Mouse (Mus musculus): ENCODE data around the gene Ubxn1. TPM values are rescaled to one million over a fixed set of nuclear protein-coding genes. Genes with fewer than 3 reads are reported as not detected.
A peak's percentile ranks its signal among the peaks of the same experiment; 100 is the strongest.

Ubxn1 gene
- polyA plus RNA-seq, 1 experiment from 2014 or later = 195 TPM

DNA sequence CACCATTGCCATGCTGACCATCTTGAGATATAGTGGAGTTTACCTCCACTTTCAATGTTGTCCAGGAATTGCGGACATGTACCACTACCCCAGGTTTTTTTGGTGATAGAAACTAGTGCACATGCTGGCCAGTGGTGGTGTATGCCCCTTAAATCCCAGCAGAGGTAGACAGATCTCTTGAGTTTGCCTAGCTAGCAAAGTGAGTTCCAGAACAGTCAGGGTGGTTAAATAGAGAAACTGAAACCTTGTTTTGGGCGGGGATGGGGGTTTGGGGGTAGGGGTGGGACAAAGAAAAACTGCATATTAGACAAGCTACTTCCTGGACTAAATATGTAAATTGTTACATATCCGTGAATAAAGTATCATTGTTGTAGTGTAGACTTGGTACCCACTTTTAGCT is 47.7 kb downstream of the Ubxn1 start:
- peaks cover 48% of the 10 kb centered on the region for H3K36me3 ChIP-seq
- no peak overlapping the region for H3K4me2 ChIP-seq
- H3K4me1 ChIP-seq = peaks cover 9% of the 10 kb centered on the region
- H3K27ac ChIP-seq = no peak overlapping the region
- H3K27me3 ChIP-seq = no peaks in the 10 kb centered on the region
- H3K4me3 ChIP-seq (replicated peaks) = no peak overlapping the region
- H3K9ac ChIP-seq = no peak overlapping the region
- ATAC-seq (replicated peaks; ENCODE audit: low FRiP score) = no peak
- 91% methylated on average over 3 of the region's 3 CpGs for WGBS
- no peaks in the 10 kb centered on the region for H3K9me3 ChIP-seq (replicated peaks)

DNA sequence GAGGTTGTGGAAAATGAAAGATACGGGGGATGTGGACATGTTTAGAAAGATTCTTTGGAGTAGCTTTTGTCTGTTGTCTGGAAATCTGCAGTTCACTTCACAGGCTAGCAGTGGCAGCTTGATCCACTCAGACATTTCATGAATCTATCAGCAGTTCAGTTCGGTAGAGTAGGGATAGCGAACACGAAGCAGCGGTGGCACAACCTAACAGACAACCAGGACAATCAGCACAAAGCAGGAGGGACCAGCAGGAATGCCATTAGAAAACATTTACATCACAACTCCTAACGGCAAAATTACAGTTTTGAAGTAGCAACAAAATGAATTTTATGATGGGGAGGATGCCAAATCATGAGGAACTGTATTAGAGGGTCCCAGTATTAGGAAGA is 48.4 kb downstream of the Ubxn1 start:
- no peak for ATAC-seq (replicated peaks; ENCODE audit: low FRiP score)
- Histone ChIP-seq H3K27me3 (no peaks in the 10 kb centered on the region), H3K36me3 (peaks cover 41% of the 10 kb centered on the region), H3K4me3 (replicated peaks) (peak overlapping the region; percentile 88), H3K9ac (no peak overlapping the region), H3K4me1 (peaks cover 9% of the 10 kb centered on the region), H3K9me3 (replicated peaks) (no peaks in the 10 kb centered on the region), H3K27ac (peak overlapping the region; percentile 96), H3K4me2 (peak overlapping the region; percentile 76)
- 53% methylated on average over 6 of the region's 6 CpGs for WGBS

DNA sequence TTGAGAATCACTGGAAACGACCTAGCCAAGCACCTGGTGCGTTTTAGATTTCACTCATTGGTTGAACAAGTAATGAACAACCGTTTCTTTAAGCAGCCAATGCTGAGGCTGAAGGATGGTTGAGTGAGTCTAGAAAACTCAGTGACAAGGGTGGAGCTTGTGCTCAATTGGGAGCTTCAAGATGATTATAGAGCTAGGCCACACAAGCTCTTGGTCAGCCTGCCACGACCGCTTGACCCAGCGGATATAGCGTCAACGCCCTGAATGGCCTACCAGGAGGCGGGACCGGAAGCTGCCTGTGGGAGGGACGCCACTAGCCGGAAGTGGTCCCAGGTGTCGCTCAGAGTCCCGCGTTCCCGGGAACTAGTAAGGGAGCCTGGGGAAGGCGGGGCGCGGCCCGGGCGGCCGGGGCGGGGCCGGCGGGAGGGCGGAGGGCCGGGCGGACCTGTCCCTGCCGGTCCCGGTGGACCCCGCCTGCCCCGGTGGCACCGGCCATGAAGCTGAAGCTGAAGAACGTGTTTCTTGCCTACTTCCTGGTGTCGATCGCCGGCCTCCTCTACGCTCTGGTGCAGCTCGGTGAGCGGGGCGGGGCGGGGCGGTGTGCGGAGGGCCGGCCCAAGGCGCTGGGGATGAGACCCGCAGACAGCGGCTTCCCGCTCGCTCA is 48.9 kb downstream of the Ubxn1 start, which contains the start of gene B3gat3:
TSS of gene B3gat3 (plus strand) at position 302 of the 664 bp plus-strand sequence.
- peak within 1 kb of the TSS; percentile 88 for H3K4me3 ChIP-seq (replicated peaks)
- peak within 1 kb of the TSS; percentile 96 for H3K27ac ChIP-seq
- no peaks in the 10 kb centered on the region for H3K9me3 ChIP-seq (replicated peaks)
- H3K4me1 ChIP-seq = peaks cover 9% of the 10 kb centered on the region
- H3K4me2 ChIP-seq = peak within 1 kb of the TSS; percentile 76
- peak within 1 kb of the TSS; percentile 80 for H3K9ac ChIP-seq
- no peaks in the 10 kb centered on the region for H3K27me3 ChIP-seq
- peaks cover 38% of the 10 kb centered on the region for H3K36me3 ChIP-seq
- under 1% methylated on average over 50 of the region's 50 CpGs for WGBS
- ATAC-seq (replicated peaks; ENCODE audit: low FRiP score) = peak; percentile 98

DNA sequence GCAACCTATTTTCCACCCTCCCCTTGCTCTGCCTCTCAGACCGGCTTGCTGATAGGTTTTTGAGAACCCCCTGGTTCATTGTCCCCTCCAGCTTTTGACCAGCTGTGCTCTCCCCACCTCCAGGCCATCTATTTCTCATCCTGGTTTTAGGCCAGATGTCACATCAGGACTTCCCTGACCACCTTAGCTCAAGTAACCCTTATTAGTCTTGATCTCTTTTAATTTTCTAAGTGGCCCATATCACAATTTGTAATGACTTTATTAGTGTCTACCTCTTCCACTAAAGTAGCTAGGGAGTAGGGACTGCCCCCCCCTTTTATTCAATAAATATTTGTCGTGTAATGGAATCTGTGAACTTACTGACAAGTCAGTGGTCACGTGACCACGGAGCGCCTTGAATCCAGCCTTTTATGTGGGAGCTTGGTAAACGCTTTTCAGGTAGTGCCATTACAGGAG is 49.6 kb downstream of the Ubxn1 start:
- H3K27me3 ChIP-seq = no peaks in the 10 kb centered on the region
- H3K36me3 ChIP-seq = peaks cover 38% of the 10 kb centered on the region
- no peak for ATAC-seq (replicated peaks; ENCODE audit: low FRiP score)
- peak overlapping the region; percentile 80 for H3K9ac ChIP-seq
- peak overlapping the region; percentile 76 for H3K4me2 ChIP-seq
- H3K9me3 ChIP-seq (replicated peaks) = no peaks in the 10 kb centered on the region
- H3K4me3 ChIP-seq (replicated peaks) = peak overlapping the region; percentile 88
- H3K27ac ChIP-seq = peak overlapping the region; percentile 96
- H3K4me1 ChIP-seq = peaks cover 9% of the 10 kb centered on the region
- 1% methylated on average over 6 of the region's 6 CpGs for WGBS

DNA sequence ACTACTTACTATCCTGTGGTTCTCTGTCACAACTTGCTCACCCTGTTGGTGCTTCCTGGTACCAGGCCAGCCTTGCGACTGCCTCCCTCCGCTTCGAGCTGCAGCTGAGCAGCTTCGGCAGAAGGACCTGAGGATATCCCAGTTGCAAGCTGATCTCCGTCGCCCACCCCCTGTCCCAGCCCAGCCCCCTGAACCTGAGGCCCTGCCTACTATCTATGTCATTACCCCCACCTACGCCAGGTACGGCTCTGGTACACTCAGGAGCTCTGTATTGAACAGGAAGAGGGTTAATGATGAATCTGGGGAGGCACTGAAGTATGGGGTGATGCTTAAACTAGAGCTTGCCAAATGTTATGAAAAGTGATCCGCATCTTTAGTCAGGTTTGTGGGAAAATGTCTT is 50.4 kb downstream of the Ubxn1 start:
- Histone ChIP-seq H3K9ac (no peak overlapping the region), H3K4me1 (peaks cover 9% of the 10 kb centered on the region), H3K27ac (no peak overlapping the region), H3K4me3 (replicated peaks) (peak overlapping the region; percentile 88), H3K36me3 (peaks cover 38% of the 10 kb centered on the region), H3K9me3 (replicated peaks) (no peaks in the 10 kb centered on the region), H3K27me3 (no peaks in the 10 kb centered on the region), H3K4me2 (peak overlapping the region; percentile 76; the same call in 1 of the 2 replicates)
- 74% methylated on average over 9 of the region's 9 CpGs for WGBS
- no peak for ATAC-seq (replicated peaks; ENCODE audit: low FRiP score)

Small RNA genes within 50 kb of the gene (microRNA-seq; reads per million reads assigned to microRNA genes)
- gene Mir5136 = not detected

Other genes with a start within 250 kb of the Ubxn1 start
- 0.06 and 0.14 TPM in 2 replicates for gene Chrm1, start 207.7 kb upstream of the Ubxn1 start, polyA plus RNA-seq (2015; fragmentation: Nextera tagmentation; extraction: Ambion mirVana)
- 115 and 123 TPM in 2 replicates for gene Slc3a2, start 148.1 kb upstream of the Ubxn1 start, polyA plus RNA-seq (2015; fragmentation: Nextera tagmentation; extraction: Ambion mirVana)
- gene Wdr74, start 135.7 kb upstream of the Ubxn1 start, polyA plus RNA-seq (2015; fragmentation: Nextera tagmentation; extraction: Ambion mirVana) = 90.1 and 94.2 TPM in 2 replicates
- 2.0 and 2.6 TPM in 2 replicates for gene 1700092M07Rik, start 130.8 kb upstream of the Ubxn1 start, polyA plus RNA-seq (2015; fragmentation: Nextera tagmentation; extraction: Ambion mirVana)
- gene Stx5a, start 130.1 kb upstream of the Ubxn1 start, polyA plus RNA-seq (2015; fragmentation: Nextera tagmentation; extraction: Ambion mirVana) = 132 and 145 TPM in 2 replicates
- 183 and 189 TPM in 2 replicates for gene Nxf1, start 114.4 kb upstream of the Ubxn1 start, polyA plus RNA-seq (2015; fragmentation: Nextera tagmentation; extraction: Ambion mirVana)
- gene Tmem223, start 100.5 kb upstream of the Ubxn1 start, polyA plus RNA-seq (2015; fragmentation: Nextera tagmentation; extraction: Ambion mirVana) = 206 and 220 TPM in 2 replicates
- gene Tmem179b, start 97.0 kb upstream of the Ubxn1 start, polyA plus RNA-seq (2015; fragmentation: Nextera tagmentation; extraction: Ambion mirVana) = 83.6 and 85.6 TPM in 2 replicates
- gene Taf6l, start 85.1 kb upstream of the Ubxn1 start, polyA plus RNA-seq (2015; fragmentation: Nextera tagmentation; extraction: Ambion mirVana) = 31.5 and 35.1 TPM in 2 replicates
- gene Polr2g, start 72.9 kb upstream of the Ubxn1 start, polyA plus RNA-seq (2015; fragmentation: Nextera tagmentation; extraction: Ambion mirVana) = 172 and 187 TPM in 2 replicates
- gene Zbtb3, start 68.9 kb upstream of the Ubxn1 start, polyA plus RNA-seq (2015; fragmentation: Nextera tagmentation; extraction: Ambion mirVana) = 5.1 and 5.7 TPM in 2 replicates
- gene Ttc9c, start 52.2 kb upstream of the Ubxn1 start, polyA plus RNA-seq (2015; fragmentation: Nextera tagmentation; extraction: Ambion mirVana) = 61.7 and 62.7 TPM in 2 replicates
- 5.6 and 6.4 TPM in 2 replicates for gene Hnrnpul2, start 51.5 kb upstream of the Ubxn1 start, polyA plus RNA-seq (2015; fragmentation: Nextera tagmentation; extraction: Ambion mirVana)
- gene AC129217.1, start 41.7 kb upstream of the Ubxn1 start, polyA plus RNA-seq (2015; fragmentation: Nextera tagmentation; extraction: Ambion mirVana) = not detected in 2 replicates
- gene Bscl2, start 34.0 kb upstream of the Ubxn1 start, polyA plus RNA-seq (2015; fragmentation: Nextera tagmentation; extraction: Ambion mirVana) = 52.1 and 58.1 TPM in 2 replicates
- gene Gng3, start 32.3 kb upstream of the Ubxn1 start, polyA plus RNA-seq (2015; fragmentation: Nextera tagmentation; extraction: Ambion mirVana) = 4.8 and 8.5 TPM in 2 replicates
- gene Lrrn4cl, start 20.7 kb upstream of the Ubxn1 start, polyA plus RNA-seq (2015; fragmentation: Nextera tagmentation; extraction: Ambion mirVana) = 0.84 and 1.3 TPM in 2 replicates
- gene Uqcc3, start 9.4 kb downstream of the Ubxn1 start, polyA plus RNA-seq (2015; fragmentation: Nextera tagmentation; extraction: Ambion mirVana) = 69.5 and 72.8 TPM in 2 replicates
- 82.3 and 111 TPM in 2 replicates for gene Lbhd1, start 12.2 kb downstream of the Ubxn1 start, polyA plus RNA-seq (2015; fragmentation: Nextera tagmentation; extraction: Ambion mirVana)
- not detected in 2 replicates for gene Gm49403, start 12.4 kb downstream of the Ubxn1 start, polyA plus RNA-seq (2015; fragmentation: Nextera tagmentation; extraction: Ambion mirVana)
- gene 1810009A15Rik, start 17.4 kb downstream of the Ubxn1 start, polyA plus RNA-seq (2015; fragmentation: Nextera tagmentation; extraction: Ambion mirVana) = 100 TPM in 2 replicates
- gene Gm49416, start 17.4 kb downstream of the Ubxn1 start, polyA plus RNA-seq (2015; fragmentation: Nextera tagmentation; extraction: Ambion mirVana) = not detected in 2 replicates
- 42.4 and 47.4 TPM in 2 replicates for gene Ints5, start 21.5 kb downstream of the Ubxn1 start, polyA plus RNA-seq (2015; fragmentation: Nextera tagmentation; extraction: Ambion mirVana)
- gene Ganab, start 26.6 kb downstream of the Ubxn1 start, polyA plus RNA-seq (2015; fragmentation: Nextera tagmentation; extraction: Ambion mirVana) = 126 and 130 TPM in 2 replicates
- gene B3gat3, start 48.9 kb downstream of the Ubxn1 start, polyA plus RNA-seq (2015; fragmentation: Nextera tagmentation; extraction: Ambion mirVana) = 51.2 and 51.8 TPM in 2 replicates
- 3.9 and 4.9 TPM in 2 replicates for gene Rom1, start 57.9 kb downstream of the Ubxn1 start, polyA plus RNA-seq (2015; fragmentation: Nextera tagmentation; extraction: Ambion mirVana)
- gene Eml3, start 58.1 kb downstream of the Ubxn1 start, polyA plus RNA-seq (2015; fragmentation: Nextera tagmentation; extraction: Ambion mirVana) = 28.7 and 33.5 TPM in 2 replicates
- 166 and 168 TPM in 2 replicates for gene Mta2, start 70.4 kb downstream of the Ubxn1 start, polyA plus RNA-seq (2015; fragmentation: Nextera tagmentation; extraction: Ambion mirVana)
- 32.9 and 33.5 TPM in 2 replicates for gene Tut1, start 82.4 kb downstream of the Ubxn1 start, polyA plus RNA-seq (2015; fragmentation: Nextera tagmentation; extraction: Ambion mirVana)
- 467 and 476 TPM in 2 replicates for gene Eef1g, start 95.5 kb downstream of the Ubxn1 start, polyA plus RNA-seq (2015; fragmentation: Nextera tagmentation; extraction: Ambion mirVana)
- 17.3 and 18.2 TPM in 2 replicates for gene Ahnak, start 117.8 kb downstream of the Ubxn1 start, polyA plus RNA-seq (2015; fragmentation: Nextera tagmentation; extraction: Ambion mirVana)
- gene Scgb1a1, start 216.5 kb downstream of the Ubxn1 start, polyA plus RNA-seq (2015; fragmentation: Nextera tagmentation; extraction: Ambion mirVana) = not detected in 2 replicates